Mouse (Mus musculus) G1E (cell line): Measurements from ENCODE around the gene Zfp513. TPM values are rescaled to one million over a fixed set of nuclear protein-coding genes. Genes with fewer than 3 reads are reported as not detected.
A peak's percentile ranks its signal among the peaks of the same experiment; 100 is the strongest.

Experiments used
- ATAC-seq: 2 replicates; pipeline ENCODE4 v1.8.0; 2016; ENCODE audit warnings: mild to moderate bottlenecking; ENCODE audit not compliant: insufficient number of reproducible peaks, poor library complexity, low FRiP score, severe bottlenecking; ENCODE audit errors: extremely low read depth
- DNase-seq: peaks from one replicate; pipeline ENCODE4 v3.0.0; 2012; ENCODE audit warnings: low spot score
- H3K27me3 ChIP-seq: 2 replicates; pipeline ENCODE4 v1.6.1; 2012; ENCODE audit warnings: mild to moderate bottlenecking, low read length, inconsistent platforms; ENCODE audit not compliant: insufficient read depth
- H3K36me3 ChIP-seq: replicated peaks from 2 replicates; pipeline ENCODE3; 2012; ENCODE audit warnings: mild to moderate bottlenecking, inconsistent platforms
- H3K4me1 ChIP-seq: 2 replicates; pipeline ENCODE4 v1.6.1; 2012; ENCODE audit warnings: low read depth, low read length, inconsistent platforms, mixed read lengths; ENCODE audit not compliant: insufficient read depth
- H3K4me3 ChIP-seq: 2 replicates; pipeline ENCODE4 v1.5.1; 2012; ENCODE audit warnings: low read depth, mild to moderate bottlenecking, inconsistent platforms, low read length, moderate library complexity, mixed read lengths
- H3K9me3 ChIP-seq: replicated peaks from 2 replicates; pipeline ENCODE4 v1.6.1; 2012; ENCODE audit warnings: inconsistent platforms
- CTCF ChIP-seq: IDR thresholded peaks from 2 replicates; pipeline ENCODE4 v1.5.1; 2012; ENCODE audit warnings: low read depth, low read length, inconsistent platforms, mixed read lengths
- GATA1 ChIP-seq: IDR thresholded peaks from 2 replicates; pipeline ENCODE4 v1.6.1; 2012; ENCODE audit warnings: borderline replicate concordance, low read length, inconsistent platforms, mixed read lengths
- GATA2 ChIP-seq: IDR thresholded peaks from 2 replicates; pipeline ENCODE4 v1.6.1; 2012; ENCODE audit warnings: low read depth, low read length, inconsistent platforms, borderline replicate concordance
- POLR2AphosphoS5 ChIP-seq: IDR thresholded peaks from 2 replicates; pipeline ENCODE4 v1.6.1; 2012; ENCODE audit warnings: low read depth, low read length, inconsistent platforms; ENCODE audit not compliant: insufficient replicate concordance
- TAL1 ChIP-seq: conservative IDR thresholded peaks from 2 replicates; pipeline ENCODE4 v1.6.1; 2012; ENCODE audit warnings: low read depth, low read length, inconsistent platforms, mixed read lengths
- polyA plus RNA-seq: library from polyadenylated mRNA; stranded (reverse); fragments of >175 nt; gene quantifications from 2 replicates; pipeline ENCODE4 v1.2.3, GENCODE M21; 2012
- total RNA-seq, 2 experiments: library from RNA; stranded (forward) in 1 of 2; stranded (reverse) in 1 of 2; fragments of 200-1000 nt in 1 of 2; fragments of >200 nt in 1 of 2; fragmentation: Nextera tagmentation in 1 of 2; gene quantifications; 2 replicates each; pipeline ENCODE4 v1.2.3; 2014 to 2017

Zfp513 gene
- total and polyA plus RNA-seq, 3 experiments: 7.0 to 35.7 (median 9.4) TPM

- DNase-seq (no peak), ATAC-seq (no peak)
- no peaks in the 10 kb centered on the region for H3K36me3 ChIP-seq
- H3K9me3 ChIP-seq: no peaks in the 10 kb centered on the region
- no peak overlapping the region for H3K4me3 ChIP-seq
- H3K27me3 ChIP-seq: peaks cover 4% of the 10 kb centered on the region; the same call in 1 of the 2 replicates
- TF ChIP-seq GATA1 (no peak), TAL1 (no peak), GATA2 (no peak), POLR2AphosphoS5 (no peak), CTCF (no peak)
- peaks cover 9% of the 10 kb centered on the region; the same call in 1 of the 2 replicates for H3K4me1 ChIP-seq
These were observed 24.5 kb upstream of the Zfp513 start for GRCm38 (mm10) chr5:31226641-31227040.

DNA sequence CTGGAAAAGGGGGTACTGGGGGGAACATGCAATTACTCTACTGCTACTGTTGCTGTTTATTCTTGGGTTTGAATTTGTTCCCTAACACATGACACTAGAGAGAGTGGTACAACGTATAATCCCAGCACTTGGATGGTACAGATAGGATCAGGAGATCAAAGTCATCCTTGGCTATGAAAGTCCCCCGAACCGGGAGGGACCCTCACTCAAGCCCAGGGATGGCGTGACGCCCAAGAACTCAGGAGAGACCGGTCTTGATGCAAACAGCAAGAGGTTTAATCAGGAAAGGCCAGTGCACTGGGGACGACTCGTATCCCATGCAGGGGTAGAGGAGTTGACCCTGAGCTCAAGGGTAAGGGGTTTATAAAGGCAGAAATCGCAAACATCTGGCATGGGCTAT is 20.6 kb upstream of the Zfp513 start:
- ATAC-seq (no peak), DNase-seq (no peak)
- H3K9me3 ChIP-seq: no peaks in the 10 kb centered on the region
- H3K36me3 ChIP-seq: no peaks in the 10 kb centered on the region
- H3K4me3 ChIP-seq: no peak overlapping the region
- TF ChIP-seq GATA2: no peak
- TF ChIP-seq GATA1: no peak
- no peak for TF ChIP-seq POLR2AphosphoS5
- no peak for TF ChIP-seq CTCF
- TF ChIP-seq TAL1: no peak
- H3K4me1 ChIP-seq: peaks cover 16% of the 10 kb centered on the region
- no peaks in the 10 kb centered on the region for H3K27me3 ChIP-seq

- TF ChIP-seq GATA1 (no peak), CTCF (peak; percentile 4; the same call in 1 of the 2 replicates), TAL1 (no peak), GATA2 (no peak), POLR2AphosphoS5 (no peak)
- peaks cover 21% of the 10 kb centered on the region for H3K4me1 ChIP-seq
- H3K4me3 ChIP-seq: peak overlapping the region; percentile 99
- DNase-seq: peak; percentile 51
- ATAC-seq: 0 out of 2 replicates have a peak, but pooled peaks have one; percentile 47
- H3K9me3 ChIP-seq: no peaks in the 10 kb centered on the region
- H3K36me3 ChIP-seq: peaks cover 4% of the 10 kb centered on the region
- H3K27me3 ChIP-seq: no peaks in the 10 kb centered on the region
These were observed 19.3 kb upstream of the Zfp513 start for GRCm38 (mm10) chr5:31221304-31221945.

DNA sequence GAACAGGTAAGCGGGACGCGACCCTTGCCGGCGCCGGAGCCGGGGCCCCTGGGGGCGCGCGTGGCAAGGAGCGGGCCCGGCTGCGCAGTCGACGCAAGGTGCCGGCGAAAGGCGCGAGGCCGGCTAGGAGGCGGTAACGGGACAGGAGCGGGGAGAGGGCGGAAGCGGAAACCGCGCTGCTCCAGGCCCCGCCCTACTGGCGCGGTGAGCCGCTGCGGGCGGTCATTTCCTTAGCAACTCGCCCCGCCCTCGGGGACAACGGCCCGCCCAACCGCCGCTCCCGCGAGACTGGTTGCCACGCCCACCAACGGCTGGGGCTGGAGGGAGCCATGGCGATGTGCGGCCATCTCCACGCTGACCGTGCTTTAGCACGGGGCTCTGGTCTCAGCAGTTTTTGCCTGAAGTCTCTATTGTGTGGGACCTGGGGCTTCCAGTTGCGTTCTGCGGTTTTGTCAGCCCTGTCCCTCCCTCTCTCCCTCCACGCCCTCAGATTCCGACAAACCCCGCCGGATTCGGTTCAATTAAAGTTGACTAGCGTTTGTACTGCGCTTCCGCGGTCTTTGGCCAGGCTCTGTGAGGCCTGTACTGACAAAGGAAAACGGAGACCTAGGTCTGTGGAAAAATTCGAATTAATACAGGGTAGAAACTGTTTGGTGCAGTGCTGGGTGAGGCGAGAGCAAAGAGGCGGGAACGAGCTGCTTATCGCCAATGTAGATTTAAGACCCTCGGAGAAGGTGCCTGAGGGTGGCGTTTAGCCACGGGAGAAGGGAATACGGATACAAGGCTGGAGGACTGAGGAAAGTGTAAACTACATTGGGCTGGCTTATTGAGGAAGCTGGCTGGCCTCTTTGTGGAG is 18.6 kb upstream of the Zfp513 start, which contains the start of gene Ppm1g:
Gene Ppm1g (minus strand): TSS at position 240 of the 856 bp plus-strand sequence.
- peak; percentile 90 for DNase-seq
- peaks cover 12% of the 10 kb centered on the region for H3K36me3 ChIP-seq
- no peaks in the 10 kb centered on the region for H3K27me3 ChIP-seq
- H3K9me3 ChIP-seq: no peaks in the 10 kb centered on the region
- peak within 1 kb of the TSS; percentile 99 for H3K4me3 ChIP-seq
- peaks cover 25% of the 10 kb centered on the region for H3K4me1 ChIP-seq
- peak; percentile 71 for ATAC-seq
- TF ChIP-seq GATA1: no peak
- no peak for TF ChIP-seq GATA2
- 0 out of 2 replicates have a peak, but pooled peaks have one; percentile 69 for TF ChIP-seq POLR2AphosphoS5
- no peak for TF ChIP-seq CTCF
- TF ChIP-seq TAL1: no peak

GRCm38 (mm10) chr5:31219911-31220447 is 17.9 kb upstream of the Zfp513 start:
- no peak for TF ChIP-seq POLR2AphosphoS5
- no peak for TF ChIP-seq GATA1
- no peak for TF ChIP-seq TAL1
- no peak for TF ChIP-seq CTCF
- TF ChIP-seq GATA2: no peak
- H3K27me3 ChIP-seq: no peaks in the 10 kb centered on the region
- DNase-seq: peak; percentile 35
- no peaks in the 10 kb centered on the region for H3K9me3 ChIP-seq
- ATAC-seq: no peak
- H3K4me3 ChIP-seq: peak overlapping the region; percentile 99
- H3K4me1 ChIP-seq: peaks cover 30% of the 10 kb centered on the region
- peaks cover 17% of the 10 kb centered on the region for H3K36me3 ChIP-seq

GRCm38 (mm10) chr5:31219474-31219873 is 17.4 kb upstream of the Zfp513 start:
- no peaks in the 10 kb centered on the region for H3K9me3 ChIP-seq
- ATAC-seq: no peak
- H3K27me3 ChIP-seq: no peaks in the 10 kb centered on the region
- H3K4me1 ChIP-seq: peaks cover 34% of the 10 kb centered on the region
- H3K36me3 ChIP-seq: peaks cover 22% of the 10 kb centered on the region
- peak overlapping the region; percentile 99 for H3K4me3 ChIP-seq
- no peak for DNase-seq
- TF ChIP-seq CTCF (no peak), GATA2 (no peak), TAL1 (no peak), GATA1 (no peak), POLR2AphosphoS5 (no peak)
